Mouse (Mus musculus) brain, embryonic 14.5 days (tissue): ENCODE measurements at regions not wholly inside any gene's neighbourhood (a gene's known extent, or its start where the extent isn't known, plus 50 kb on each side); places are given as distances from the start of the nearest gene placed in this dataset.

Source experiments
- CTCF ChIP-seq: fragments of 200-500 bp; IDR thresholded peaks from 2 replicates; pipeline ENCODE4 v1.5.1; 2012; ENCODE audit warnings: inconsistent platforms, mild to moderate bottlenecking, moderate library complexity, borderline replicate concordance; ENCODE audit not compliant: insufficient read depth, insufficient read length; ENCODE audit errors: extremely low read depth
- POLR2A ChIP-seq: fragments of 200-500 bp; IDR thresholded peaks from 2 replicates; pipeline ENCODE4 v1.6.1; 2012; ENCODE audit warnings: mild to moderate bottlenecking, inconsistent platforms, borderline replicate concordance; ENCODE audit not compliant: poor library complexity, insufficient read depth, insufficient read length, severe bottlenecking; ENCODE audit errors: extremely low read depth

GRCm38 (mm10) chr4:97360473-97360872 lies 177.5 kb upstream of the Gm10192 start:
- TF ChIP-seq CTCF (no peak), POLR2A (no peak)
